Mouse (Mus musculus) heart, adult 11 months (tissue): ENCODE data around the gene Slc22a23.

Experiments used
- DNase-seq: peaks from one replicate; pipeline ENCODE4 v3.0.0; 2022

Gene Slc22a23

GRCm38 (mm10) chr13:34266942-34267660, 77.9 kb downstream of the Slc22a23 start:
- DNase-seq, result no peak

GRCm38 (mm10) chr13:34266067-34266466, 78.9 kb downstream of the Slc22a23 start:
- no peak for DNase-seq

GRCm38 (mm10) chr13:34265576-34265975, 79.4 kb downstream of the Slc22a23 start:
- DNase-seq, result no peak

- no peak for DNase-seq
Measured at GRCm38 (mm10) chr13:34265022-34265565, 79.9 kb downstream of the Slc22a23 start.

GRCm38 (mm10) chr13:34264508-34264907, 80.5 kb downstream of the Slc22a23 start:
- no peak for DNase-seq

GRCm38 (mm10) chr13:34258765-34259164, 86.2 kb downstream of the Slc22a23 start:
- no peak for DNase-seq

- DNase-seq, result no peak
Measured at GRCm38 (mm10) chr13:34257177-34257576, 87.8 kb downstream of the Slc22a23 start.

- no peak for DNase-seq
Measured at GRCm38 (mm10) chr13:34256676-34257075, 88.3 kb downstream of the Slc22a23 start.

GRCm38 (mm10) chr13:34255297-34255696, 89.7 kb downstream of the Slc22a23 start:
- DNase-seq, result peak; percentile 92

GRCm38 (mm10) chr13:34254691-34255090, 90.3 kb downstream of the Slc22a23 start:
- DNase-seq, result peak; percentile 97

GRCm38 (mm10) chr13:34253736-34254135, 91.2 kb downstream of the Slc22a23 start:
- no peak for DNase-seq

GRCm38 (mm10) chr13:34248941-34249920, 95.8 kb downstream of the Slc22a23 start:
- no peak for DNase-seq

GRCm38 (mm10) chr13:34248107-34248506, 96.9 kb downstream of the Slc22a23 start:
- no peak for DNase-seq

GRCm38 (mm10) chr13:34246821-34247220, 98.2 kb downstream of the Slc22a23 start:
- DNase-seq, result no peak

- no peak for DNase-seq
Measured at GRCm38 (mm10) chr13:34245216-34245615, 99.8 kb downstream of the Slc22a23 start.

GRCm38 (mm10) chr13:34244186-34244585, 100.8 kb downstream of the Slc22a23 start:
- DNase-seq, result no peak

- DNase-seq, result no peak
Measured at GRCm38 (mm10) chr13:34242211-34242610, 102.8 kb downstream of the Slc22a23 start.

- no peak for DNase-seq
Measured at GRCm38 (mm10) chr13:34240087-34240428, 104.9 kb downstream of the Slc22a23 start.

- DNase-seq, result no peak
Measured at GRCm38 (mm10) chr13:34239371-34240086, 105.5 kb downstream of the Slc22a23 start.

- no peak for DNase-seq
Measured at GRCm38 (mm10) chr13:34238646-34239290, 106.2 kb downstream of the Slc22a23 start.

- no peak for DNase-seq
Measured at GRCm38 (mm10) chr13:34235056-34235455, 109.9 kb downstream of the Slc22a23 start.

- DNase-seq, result no peak
Measured at GRCm38 (mm10) chr13:34234439-34234838, 110.5 kb downstream of the Slc22a23 start.
